Mouse (Mus musculus): ENCODE results near the gene Gabpb2. TPM values are rescaled to one million over a fixed set of nuclear protein-coding genes. Genes with fewer than 3 reads are reported as not detected.
A peak's percentile ranks its signal among the peaks of the same experiment; 100 is the strongest.

Gabpb2 gene
- total RNA-seq (2022), result 10 to 100 TPM; 21.4 to 40.8 (median 28.2) TPM

DNA sequence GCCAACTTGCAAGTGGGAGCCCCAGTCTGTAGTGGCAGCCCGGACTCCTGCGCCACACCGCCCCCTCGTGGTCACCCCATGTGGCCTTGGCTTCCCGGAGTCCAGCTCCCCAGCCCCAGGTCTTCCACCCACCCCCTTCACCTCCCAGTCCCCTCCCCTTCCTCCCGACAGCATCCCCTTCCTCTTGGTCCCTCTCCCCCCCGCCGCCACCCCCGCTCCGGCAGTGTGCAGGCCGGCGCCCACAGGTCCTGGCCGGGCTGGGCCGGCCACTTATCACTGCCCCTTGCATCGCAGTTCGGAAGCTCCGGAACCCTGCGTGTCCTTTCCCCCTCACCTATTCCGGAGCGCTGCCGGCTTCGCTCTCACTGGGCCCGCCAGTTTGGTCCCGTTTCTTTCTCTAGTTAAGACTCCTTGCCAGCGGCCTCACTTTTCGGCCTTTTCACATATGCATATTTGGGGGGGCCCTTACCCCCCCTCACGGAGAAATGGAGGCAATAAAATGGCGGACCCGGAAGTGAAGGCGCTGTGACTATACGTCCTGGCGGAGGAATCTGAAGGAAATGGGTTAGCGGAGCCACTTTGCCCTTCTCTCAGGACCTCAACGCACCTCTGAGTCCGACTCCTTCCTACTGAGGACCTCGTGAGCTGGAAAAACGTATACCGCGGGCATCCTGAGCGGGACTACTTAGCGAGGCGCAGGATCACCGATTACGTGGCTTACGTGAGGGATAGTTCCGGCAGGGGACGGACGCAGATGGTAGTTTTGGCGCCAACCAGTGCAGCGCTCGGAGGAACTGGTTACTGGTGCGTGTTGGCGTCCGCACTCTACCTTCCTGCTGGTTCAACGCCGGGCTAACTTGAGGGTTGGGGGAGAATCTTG is at the start of gene Gabpb2:
Gabpb2 (minus strand) TSS at position 662 of the 880 bp plus-strand sequence.
- DNase-seq, result peak; percentile 92

- no peak for DNase-seq
These were observed 48.3 kb upstream of the Gabpb2 start for GRCm38 (mm10) chr3:95266052-95266451.

DNA sequence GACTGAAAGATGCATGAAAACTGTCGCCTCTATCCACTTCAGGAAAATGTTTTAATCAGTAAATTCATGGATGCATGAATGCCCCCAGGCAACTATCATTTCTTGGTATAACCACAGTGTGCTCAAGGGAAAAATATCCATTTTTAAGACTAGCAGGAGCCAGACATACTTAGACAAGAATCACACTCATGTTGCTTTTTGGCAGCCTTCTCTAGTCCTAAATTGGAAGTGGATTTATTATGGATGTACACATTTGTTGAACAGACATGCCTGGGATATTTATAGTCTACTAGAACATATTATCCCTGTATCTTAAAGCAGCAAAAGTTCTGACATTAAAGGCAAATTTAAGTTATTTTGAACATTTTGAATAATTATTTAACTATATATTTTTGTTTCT is 47.0 kb upstream of the Gabpb2 start:
- DNase-seq, result no peak

GRCm38 (mm10) chr3:95263089-95263739 is 45.5 kb upstream of the Gabpb2 start:
- peak; percentile 50 for DNase-seq

DNA sequence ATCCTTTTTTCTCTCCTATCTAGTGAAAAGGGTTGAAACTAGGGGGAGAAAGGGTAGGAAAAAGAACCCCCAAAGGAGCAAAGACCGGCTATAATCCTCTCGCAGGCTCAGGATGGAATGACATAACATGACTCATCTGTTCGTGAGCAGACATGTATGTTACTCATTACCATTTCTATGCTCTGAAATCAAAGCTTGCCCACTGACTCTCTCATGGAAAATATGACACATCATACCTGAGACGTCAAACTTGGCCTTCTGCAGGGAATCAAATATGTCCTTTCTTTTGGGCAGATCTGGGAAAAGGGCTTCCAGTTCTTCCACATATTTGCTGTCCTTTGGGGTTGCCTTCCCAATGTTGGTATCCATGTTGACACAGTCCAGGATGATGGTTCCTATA is 44.3 kb upstream of the Gabpb2 start:
- no peak for DNase-seq

GRCm38 (mm10) chr3:95256931-95257330 is 39.2 kb upstream of the Gabpb2 start:
- no peak for DNase-seq

- DNase-seq, result no peak
These were observed 33.2 kb upstream of the Gabpb2 start, which contains the start of gene Bnipl for GRCm38 (mm10) chr3:95250783-95251424. Gene Bnipl (minus strand): TSS chr3:95251193.

- DNase-seq, result no peak
These were observed 32.6 kb upstream of the Gabpb2 start for GRCm38 (mm10) chr3:95250361-95250760.

DNA sequence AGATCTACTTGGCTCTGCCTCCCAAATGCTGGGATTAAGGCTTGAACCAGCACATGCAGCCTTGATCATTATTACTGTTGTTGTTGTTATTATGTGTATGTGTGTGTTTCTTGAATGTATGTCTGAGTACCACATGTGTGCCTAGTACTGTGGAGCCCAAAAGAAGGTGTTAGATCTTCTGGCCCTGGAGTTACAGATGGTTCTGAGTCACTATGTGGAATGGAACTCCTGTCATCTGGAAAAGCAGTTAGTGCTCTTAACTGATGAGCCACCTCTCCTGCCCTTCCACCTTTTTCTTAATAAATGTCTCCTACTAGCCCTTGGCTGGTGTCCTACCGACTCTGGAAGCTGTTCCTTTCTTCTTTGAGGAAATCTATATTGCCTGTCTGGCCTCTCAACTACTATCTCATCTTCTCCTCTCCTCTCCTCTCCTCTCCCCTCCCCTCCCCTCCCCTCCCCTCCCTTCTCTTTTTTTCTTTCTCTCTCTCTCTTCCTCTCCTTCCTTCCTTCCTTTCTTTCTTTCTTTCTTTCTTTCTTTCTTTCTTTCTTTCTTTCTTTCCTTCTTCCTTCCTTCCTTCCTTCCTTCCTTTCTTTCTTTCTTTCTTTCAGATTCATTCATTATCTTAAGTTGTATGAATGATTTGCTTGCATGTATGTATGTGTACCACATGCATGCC is 30.1 kb upstream of the Gabpb2 start:
- DNase-seq, result no peak

DNA sequence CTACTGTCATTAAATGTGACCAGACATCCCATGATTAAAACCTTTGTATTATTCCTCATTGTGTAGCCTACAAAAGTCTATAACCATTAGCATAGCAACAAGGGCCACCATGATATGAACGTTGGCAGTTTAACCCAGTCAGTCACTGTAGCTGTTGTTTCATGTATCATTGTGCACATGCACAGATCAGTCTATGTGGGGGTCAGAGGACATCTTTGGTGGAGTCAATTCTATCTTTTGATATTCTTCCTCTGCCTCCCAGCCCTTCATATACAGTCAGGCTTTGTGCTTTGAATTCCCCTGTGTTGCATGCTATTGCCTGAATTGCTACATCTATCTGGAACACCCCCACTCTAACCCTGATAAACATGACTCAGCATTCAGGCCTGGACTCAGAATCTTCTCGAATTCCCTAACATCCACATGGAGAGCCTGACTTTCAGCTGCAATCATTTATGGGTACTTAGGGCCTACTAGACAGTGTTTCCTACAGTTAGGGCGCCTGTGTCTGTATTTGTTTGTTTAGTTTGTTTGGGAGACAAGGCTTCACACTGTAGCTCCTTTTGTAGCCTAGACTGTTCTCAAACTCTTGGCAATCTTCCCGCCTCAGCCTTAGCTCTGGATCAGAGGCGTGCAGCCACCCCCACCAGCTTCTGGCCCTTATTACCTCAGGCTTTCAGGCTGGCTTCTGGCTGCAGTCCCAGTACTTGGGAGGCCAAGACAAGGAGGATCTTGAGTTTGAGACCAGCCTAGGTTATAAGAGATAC is 28.9 kb upstream of the Gabpb2 start:
- peak; percentile 47 for DNase-seq

DNA sequence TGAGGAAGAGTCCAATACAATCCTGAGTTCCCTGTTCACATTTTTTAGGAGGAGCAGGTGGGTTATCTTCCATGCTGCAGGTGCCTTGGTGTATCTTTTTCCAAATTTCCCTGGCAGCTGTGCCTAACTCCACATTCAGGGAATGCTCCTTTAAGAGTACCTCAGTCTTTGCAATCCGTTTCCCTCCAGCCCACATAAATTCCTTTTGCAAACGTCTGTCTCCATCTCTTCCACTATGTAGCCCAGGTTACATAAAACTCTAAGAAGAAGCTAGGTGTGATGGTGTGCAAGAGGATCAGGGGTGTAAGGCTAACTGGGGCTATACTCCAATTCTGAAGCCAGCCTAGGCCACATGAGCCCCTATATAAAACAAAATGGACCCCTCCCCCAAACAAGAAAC is 25.4 kb upstream of the Gabpb2 start:
- no peak for DNase-seq

- DNase-seq, result no peak
These were observed 23.8 kb upstream of the Gabpb2 start, which contains the start of gene Gm128 for GRCm38 (mm10) chr3:95241498-95241897. Gene Gm128 (minus strand): TSS chr3:95241598.

DNA sequence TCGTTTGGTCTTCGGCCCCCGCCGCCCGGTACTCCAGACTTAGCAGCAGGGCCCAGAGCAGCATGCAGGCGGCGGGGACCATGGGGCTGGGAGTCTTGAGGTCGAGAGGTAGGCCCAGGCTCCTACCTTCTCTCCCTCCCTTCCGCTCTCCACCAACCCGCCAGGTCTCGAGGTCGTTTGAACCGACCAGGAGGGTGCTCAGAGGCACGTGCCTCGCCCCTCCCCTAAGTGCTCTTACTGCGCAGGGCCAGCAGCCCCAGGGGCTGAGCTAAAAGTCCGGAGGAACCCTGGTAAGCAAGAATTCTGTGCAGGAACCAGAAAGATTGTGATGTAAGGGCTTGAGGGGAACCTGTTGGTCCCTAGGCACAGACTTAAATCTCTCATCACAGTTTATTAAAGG is 23.2 kb upstream of the Gabpb2 start:
- DNase-seq, result no peak

DNA sequence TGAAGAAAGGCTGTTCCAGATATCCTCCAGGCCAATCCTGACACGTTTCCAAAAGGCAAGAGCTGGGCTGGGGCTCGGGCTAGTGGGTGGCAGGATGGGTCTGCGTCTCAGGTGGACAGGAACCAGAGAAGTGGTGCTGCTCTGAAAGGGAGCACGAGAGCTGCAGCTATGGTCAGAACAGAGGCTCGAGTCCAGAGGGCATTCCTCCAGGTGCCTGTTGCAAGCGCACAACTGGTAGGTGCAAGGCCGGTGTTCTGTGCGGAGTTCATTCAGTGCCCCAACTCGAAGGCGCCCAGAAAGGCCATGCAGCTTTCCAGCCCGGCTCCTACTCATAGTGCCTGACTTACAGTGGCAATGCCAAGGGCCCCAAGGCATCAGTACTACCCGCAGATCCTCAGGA is 22.3 kb upstream of the Gabpb2 start:
- DNase-seq, result no peak

- no peak for DNase-seq
These were observed 21.3 kb upstream of the Gabpb2 start for GRCm38 (mm10) chr3:95239022-95239421.

DNA sequence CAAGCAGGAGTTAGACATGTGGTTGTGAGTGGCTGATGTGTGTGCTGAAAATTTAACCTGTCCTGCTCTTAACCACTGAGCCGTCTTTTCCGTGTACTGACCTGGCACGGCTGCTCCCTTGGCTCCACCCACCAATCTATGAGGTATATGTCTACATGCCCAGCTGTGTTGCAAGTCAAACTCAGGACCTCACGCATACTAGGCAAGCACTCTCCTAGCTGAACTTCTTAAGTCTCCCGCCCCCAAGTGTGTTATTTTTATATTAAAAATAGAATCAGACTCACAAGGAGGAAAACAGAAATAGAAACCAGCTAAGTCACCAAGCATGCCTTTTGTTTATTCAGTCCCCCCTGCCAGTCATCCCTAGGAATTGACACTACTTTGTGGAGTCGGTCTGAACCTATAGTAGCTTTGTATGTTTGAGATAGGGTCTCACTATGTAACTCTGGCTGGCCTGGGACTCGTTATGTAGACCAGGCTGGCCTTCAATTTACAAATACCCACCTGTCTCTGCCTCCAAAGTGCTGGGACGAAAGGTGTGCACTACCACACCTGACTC is 19.9 kb upstream of the Gabpb2 start:
- no peak for DNase-seq

GRCm38 (mm10) chr3:95235386-95236301 is 17.9 kb upstream of the Gabpb2 start:
- no peak for DNase-seq

DNA sequence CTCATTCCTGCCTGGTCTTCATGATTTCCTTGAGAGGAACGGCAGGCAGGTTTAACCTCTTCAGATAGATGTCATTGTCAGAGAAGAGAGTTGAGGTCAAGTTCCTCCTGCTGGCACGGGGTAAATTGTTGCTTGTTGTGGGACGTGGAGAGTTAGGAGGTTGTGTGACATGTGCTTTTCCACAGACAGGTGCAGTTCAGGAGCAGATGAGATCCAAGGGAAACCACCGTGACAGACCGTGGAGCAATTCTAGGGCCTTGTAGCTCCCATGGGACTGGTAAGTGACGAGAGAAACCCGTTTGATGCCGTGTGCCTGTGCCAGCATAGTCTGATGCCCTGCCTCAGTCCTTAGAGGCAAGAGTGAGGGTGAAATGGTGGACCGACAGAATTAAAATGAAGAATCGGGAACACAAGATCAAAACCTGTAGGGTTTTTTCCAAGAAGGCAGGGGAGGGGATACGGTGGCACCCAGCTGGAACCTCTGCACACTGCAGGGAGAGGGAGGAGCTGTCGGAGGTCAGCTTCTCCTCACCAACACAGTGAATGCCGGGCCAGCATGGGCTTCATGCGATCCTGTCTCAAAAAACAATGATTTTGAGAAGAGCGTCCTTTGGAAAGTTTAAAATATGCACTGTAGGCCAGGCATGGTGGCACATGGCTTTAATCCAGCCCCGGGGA is 15.7 kb upstream of the Gabpb2 start:
- DNase-seq, result no peak

DNA sequence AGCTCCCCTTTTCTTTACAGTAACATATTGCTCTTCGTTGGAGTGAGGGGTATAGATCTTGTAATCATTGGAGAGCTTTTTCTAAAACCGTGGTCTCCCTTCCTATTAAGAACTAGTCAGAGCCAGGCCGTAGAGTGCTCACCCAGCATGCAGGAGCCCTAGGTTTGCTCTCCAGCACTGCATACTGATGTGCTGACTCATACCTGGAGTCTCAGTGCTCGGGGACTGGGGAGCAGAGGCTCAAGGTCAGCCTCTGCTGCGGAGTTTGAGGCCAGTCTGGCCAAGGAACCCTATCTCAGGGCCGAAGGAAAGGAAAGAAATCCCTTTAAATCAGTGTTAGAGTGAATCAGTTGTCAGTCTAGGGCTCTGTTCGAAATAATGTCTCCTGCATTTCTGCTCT is 15.1 kb upstream of the Gabpb2 start:
- peak; percentile 82 for DNase-seq

Data from adrenal gland, adult 8-10 months (tissue).